Mouse (Mus musculus) heart, embryonic 13.5 days (tissue): ENCODE results near the gene Tex14. TPM values are rescaled to one million over a fixed set of nuclear protein-coding genes. Genes with fewer than 3 reads are reported as not detected.
"Not testable (repeated sequence)": the region's sequence is repeated elsewhere in the genome, so short reads cannot be mapped to it uniquely, and the experiment has no call there.

Experiments used
- ATAC-seq: fragments of 200-750 bp; cut with Nextera tagmentation; 2 replicates; pipeline ENCODE4 v1.8.0; 2017; ENCODE audit warnings: moderate TSS enrichment; ENCODE audit not compliant: insufficient number of reproducible peaks, low FRiP score, low TSS enrichment; ENCODE audit errors: extremely low read depth
- H3K27ac ChIP-seq: fragments of 300-500 bp; sonication (generic); replicated peaks from 2 replicates; pipeline ENCODE4 v1.5.1; 2015; ENCODE audit warnings: moderate library complexity, mild to moderate bottlenecking, inconsistent platforms
- H3K27me3 ChIP-seq: fragments of 300-500 bp; sonication (generic); replicated peaks from 2 replicates; pipeline ENCODE4 v1.6.1; 2015; ENCODE audit warnings: mild to moderate bottlenecking, inconsistent platforms
- H3K36me3 ChIP-seq: fragments of 300-500 bp; sonication (generic); 2 replicates; pipeline ENCODE4 v1.6.1; 2015; ENCODE audit warnings: mild to moderate bottlenecking, inconsistent platforms
- H3K4me1 ChIP-seq: fragments of 300-500 bp; sonication (generic); 2 replicates; pipeline ENCODE4 v1.6.1; 2015; ENCODE audit warnings: inconsistent platforms
- H3K4me2 ChIP-seq: fragments of 300-500 bp; sonication (generic); 2 replicates; pipeline ENCODE4 v1.6.1; 2015; ENCODE audit warnings: inconsistent platforms, mild to moderate bottlenecking, moderate library complexity
- H3K4me3 ChIP-seq: fragments of 300-500 bp; sonication (generic); 2 replicates; pipeline ENCODE4 v1.5.1; 2015; ENCODE audit warnings: moderate library complexity, mild to moderate bottlenecking, inconsistent platforms
- H3K9ac ChIP-seq: fragments of 300-500 bp; sonication (generic); 2 replicates; pipeline ENCODE4 v1.6.1; 2015; ENCODE audit warnings: inconsistent platforms, mild to moderate bottlenecking, moderate library complexity
- H3K9me3 ChIP-seq: fragments of 300-500 bp; sonication (generic); 2 replicates; pipeline ENCODE4 v1.6.1; 2016; ENCODE audit warnings: inconsistent platforms
- WGBS: fragments of 180-500 bp; shearing (Covaris S2); methylation state at CpG from one replicate; pipeline ENCODE4 v1.1.7; 2015; ENCODE audit warnings: mixed read lengths; 5-methylcytosine and 5-hydroxymethylcytosine counted together
- polyA plus RNA-seq: library from polyadenylated mRNA; unstranded; fragments of >200 nt; fragmentation: Nextera tagmentation; extraction: Ambion mirVana; gene quantifications from 2 replicates; pipeline ENCODE4 v1.2.1, GENCODE M21; 2015

Gene Tex14
- polyA plus RNA-seq, 1 experiment from 2014 or later = 0.28 TPM

DNA sequence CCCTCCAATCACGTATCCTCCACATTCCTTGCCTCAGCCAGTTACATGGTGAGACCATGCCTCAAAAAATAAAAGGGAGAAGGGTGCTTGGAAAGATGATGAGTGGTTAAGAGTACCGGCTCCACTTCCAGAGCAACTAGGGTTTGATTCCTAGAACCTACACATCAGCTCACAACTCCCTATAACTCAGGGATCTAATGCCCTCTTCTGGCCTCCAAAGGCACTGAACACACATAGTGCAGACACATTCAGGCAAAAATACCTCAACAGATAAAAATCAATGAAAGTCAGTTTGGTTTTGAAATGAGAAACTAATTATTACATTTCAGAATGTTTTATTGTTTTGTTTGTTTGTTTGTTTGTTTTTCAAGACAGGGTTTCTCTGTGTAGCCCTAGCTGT lies 6.5 kb upstream of the Tex14 start:
- Histone ChIP-seq H3K9me3 (no peaks in the 10 kb centered on the region), H3K4me1 (0 out of 2 replicates have a peak, but pooled peaks cover 3% of the 10 kb centered on the region), H3K27me3 (no peaks in the 10 kb centered on the region), H3K27ac (no peak overlapping the region), H3K4me3 (no peak overlapping the region), H3K9ac (no peak overlapping the region), H3K4me2 (no peak overlapping the region), H3K36me3 (peaks cover 32% of the 10 kb centered on the region)
- 74% methylated on average over 2 of the region's 2 CpGs for WGBS
- ATAC-seq = no peak

DNA sequence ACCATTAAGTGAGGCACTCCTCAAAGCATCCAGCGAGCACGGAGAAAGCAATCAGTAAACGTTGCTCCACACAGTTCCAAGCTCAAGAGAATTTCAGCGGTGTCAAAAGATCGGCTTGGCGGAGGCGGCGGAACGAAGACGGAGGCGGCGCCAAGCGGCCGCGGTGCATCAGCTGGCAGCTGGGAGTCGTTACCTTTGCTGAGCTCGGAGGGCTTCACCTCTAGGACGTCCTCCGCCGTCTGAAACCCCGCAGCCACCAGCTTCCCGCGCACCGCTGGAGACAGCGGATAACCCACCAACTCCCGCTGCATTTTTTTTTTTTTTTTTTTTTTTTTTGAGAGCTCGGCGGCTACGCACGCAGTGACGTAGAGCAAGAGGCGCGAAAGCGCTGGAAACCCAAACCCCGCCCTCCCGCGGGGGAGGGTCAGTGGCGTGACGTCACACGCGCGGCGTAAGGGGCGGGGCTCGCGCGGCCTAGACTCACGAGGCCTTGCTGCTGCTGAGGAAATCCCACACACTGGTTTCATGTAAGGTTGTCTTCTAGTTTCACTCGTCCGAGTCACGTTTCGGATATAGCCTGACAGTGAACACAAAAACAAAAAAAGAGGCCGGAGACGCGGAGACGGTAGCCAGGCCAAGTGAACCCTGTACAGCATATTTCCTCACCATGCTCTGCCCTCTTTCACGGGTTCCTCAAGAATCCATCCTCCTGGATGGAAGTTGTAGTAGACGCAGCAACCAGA lies 583 bp upstream of the Tex14 start:
- Histone ChIP-seq H3K9ac (peak overlapping the region; percentile 91), H3K4me2 (peak overlapping the region; percentile 82), H3K4me1 (peaks cover 4% of the 10 kb centered on the region), H3K36me3 (peaks cover 22% of the 10 kb centered on the region), H3K27ac (peak overlapping the region; percentile 94), H3K9me3 (no peaks in the 10 kb centered on the region), H3K4me3 (peak overlapping the region; percentile 66), H3K27me3 (no peaks in the 10 kb centered on the region)
- ATAC-seq = peak; percentile 96
- 2% methylated on average over 58 of the region's 58 CpGs for WGBS

DNA sequence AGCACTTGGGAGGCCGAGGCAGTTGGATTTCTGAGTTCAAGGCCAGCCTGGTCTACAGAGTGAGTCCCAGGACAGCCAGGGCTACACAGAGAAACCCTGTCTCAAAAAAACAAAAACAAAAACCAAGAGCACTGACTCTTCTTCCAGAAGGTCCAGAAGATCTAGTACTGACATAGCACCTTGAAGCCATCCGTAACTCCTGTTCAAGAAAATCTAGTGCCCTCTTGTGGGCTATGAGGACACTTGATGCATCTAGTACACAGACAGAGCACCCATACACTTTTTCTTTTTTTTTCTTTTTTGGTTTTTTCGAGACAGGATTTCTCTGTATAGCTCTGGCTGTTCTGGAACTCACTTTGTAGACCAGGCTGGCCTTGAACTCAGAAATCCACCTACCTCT lies 8.5 kb downstream of the Tex14 start:
- not testable (repeated sequence) for H3K27ac ChIP-seq, ATAC-seq, H3K27me3 ChIP-seq, H3K9me3 ChIP-seq, H3K4me1 ChIP-seq, H3K36me3 ChIP-seq, H3K4me2 ChIP-seq, H3K4me3 ChIP-seq, H3K9ac ChIP-seq
- WGBS = 68% methylated on average over 3 of the region's 3 CpGs

DNA sequence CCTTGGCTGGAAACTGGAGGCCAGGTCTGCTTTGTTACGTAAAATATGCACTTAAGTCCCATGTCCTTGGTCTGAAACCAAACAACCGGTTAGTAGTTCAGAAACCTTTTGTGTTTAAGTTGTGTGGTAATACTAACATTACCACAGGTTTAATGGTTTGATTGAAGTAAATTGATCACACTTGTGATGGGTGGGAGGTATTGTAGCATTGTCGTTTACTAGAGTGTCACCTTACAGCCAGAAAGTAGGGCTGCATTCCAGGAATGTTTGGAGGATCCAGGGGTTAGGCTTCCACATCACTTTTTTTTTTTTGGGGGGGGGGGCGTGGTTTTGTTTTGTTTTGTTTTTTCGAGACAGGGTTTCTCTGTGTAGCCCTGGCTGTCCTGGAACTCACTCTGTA lies 11.3 kb downstream of the Tex14 start:
- 54% methylated on average over 5 of the region's 5 CpGs for WGBS
- no peaks in the 10 kb centered on the region for H3K27me3 ChIP-seq
- no peak overlapping the region for H3K9ac ChIP-seq
- no peak overlapping the region for H3K4me2 ChIP-seq
- H3K9me3 ChIP-seq = no peaks in the 10 kb centered on the region
- no peak overlapping the region for H3K27ac ChIP-seq
- no peaks in the 10 kb centered on the region for H3K36me3 ChIP-seq
- H3K4me1 ChIP-seq = no peaks in the 10 kb centered on the region
- no peak for ATAC-seq
- H3K4me3 ChIP-seq = no peak overlapping the region

DNA sequence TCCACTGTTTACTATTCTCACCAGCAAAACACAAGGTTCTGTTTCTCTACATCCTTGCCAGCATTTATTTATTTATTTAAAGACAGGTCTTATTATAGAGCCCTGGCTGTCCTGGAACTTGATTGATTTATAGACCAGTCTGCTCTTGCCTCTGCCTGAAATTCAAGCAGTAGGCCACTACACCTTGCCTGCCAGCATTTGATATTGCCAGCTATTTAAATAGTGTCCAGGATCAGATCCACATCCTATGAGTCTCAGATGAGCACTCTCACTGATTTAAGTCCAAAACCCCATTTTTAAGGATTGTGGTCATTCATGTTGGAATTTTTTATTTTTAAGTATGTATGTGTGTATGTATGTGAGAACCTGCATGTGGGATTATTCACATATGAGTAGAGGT lies 16.0 kb downstream of the Tex14 start:
- no peaks in the 10 kb centered on the region for H3K27me3 ChIP-seq
- no peak for ATAC-seq

DNA sequence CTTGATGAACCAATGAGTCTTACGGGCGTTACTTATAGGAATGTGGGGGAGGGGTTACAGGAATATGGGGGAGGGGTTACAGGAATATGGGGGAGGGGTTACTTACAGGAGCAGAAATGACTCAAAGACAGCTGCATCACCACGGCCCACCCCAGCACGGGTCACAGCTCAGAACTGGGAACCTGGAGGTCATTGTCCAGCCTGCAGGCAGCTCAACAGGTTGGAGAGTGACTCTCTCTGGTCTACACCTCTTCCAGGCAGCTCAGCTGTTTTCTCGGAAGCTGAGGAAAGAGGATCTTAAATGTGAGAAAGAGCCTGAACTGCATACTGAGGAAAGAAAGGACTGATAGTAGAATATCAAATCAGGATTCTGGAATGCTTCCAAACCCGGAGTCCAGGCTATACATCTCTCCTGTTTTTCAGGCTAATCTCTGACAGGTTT lies 16.9 kb downstream of the Tex14 start:
- H3K4me2 ChIP-seq = peak overlapping the region; percentile 76
- H3K27ac ChIP-seq = peak overlapping the region; percentile 88
- WGBS = 10% methylated on average over 6 of the region's 6 CpGs

More for the DNA sequence above, 16.0 kb downstream of the Tex14 start:
- Histone ChIP-seq H3K9ac (no peak overlapping the region), H3K4me2 (no peak overlapping the region), H3K4me1 (peaks cover 16% of the 10 kb centered on the region), H3K36me3 (no peaks in the 10 kb centered on the region), H3K4me3 (no peak overlapping the region), H3K27ac (no peak overlapping the region), H3K9me3 (no peaks in the 10 kb centered on the region)

DNA sequence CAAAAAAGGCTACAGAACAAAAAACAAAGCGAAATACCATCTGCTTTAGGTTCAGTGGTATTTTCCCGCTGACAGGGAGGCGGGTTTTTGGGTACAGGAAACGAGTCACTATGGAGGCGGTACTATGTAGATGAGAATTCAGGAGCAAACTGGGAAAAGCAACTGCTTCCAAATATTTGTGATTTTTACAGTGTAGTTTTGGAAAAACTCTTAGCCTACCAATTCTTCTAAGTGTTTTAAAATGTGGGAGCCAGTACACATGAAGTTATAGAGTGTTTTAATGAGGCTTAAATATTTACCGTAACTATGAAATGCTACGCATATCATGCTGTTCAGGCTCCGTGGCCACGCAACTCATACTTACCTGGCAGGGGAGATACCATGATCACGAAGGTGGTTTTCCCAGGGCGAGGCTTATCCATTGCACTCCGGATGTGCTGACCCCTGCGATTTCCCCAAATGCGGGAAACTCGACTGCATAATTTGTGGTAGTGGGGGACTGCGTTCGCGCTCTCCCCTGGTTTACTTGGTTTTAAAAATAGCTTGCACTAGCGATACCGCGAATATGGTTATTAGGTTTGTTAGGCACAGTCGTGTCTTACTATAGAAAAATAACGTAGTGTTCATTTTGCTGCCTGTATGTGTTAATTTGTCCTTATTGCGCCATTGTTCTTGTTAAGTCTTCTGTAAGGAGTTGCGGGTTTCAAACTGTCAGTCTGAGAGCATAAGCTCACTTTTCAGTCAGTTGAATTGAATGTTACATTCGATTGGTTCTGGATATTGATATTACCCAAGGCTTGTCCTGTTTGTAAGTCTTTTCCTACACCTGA lies 17.9 kb downstream of the Tex14 start:
- H3K27ac ChIP-seq = peak overlapping the region; percentile 88
- under 1% methylated on average over 26 of the region's 26 CpGs for WGBS

More for the DNA sequence above, 16.9 kb downstream of the Tex14 start:
- ATAC-seq = peak; percentile 31; the same call in 1 of the 2 replicates
- Histone ChIP-seq H3K27me3 (no peaks in the 10 kb centered on the region), H3K36me3 (no peaks in the 10 kb centered on the region), H3K4me3 (peak overlapping the region; percentile 55), H3K4me1 (peaks cover 18% of the 10 kb centered on the region), H3K9me3 (no peaks in the 10 kb centered on the region), H3K9ac (peak overlapping the region; percentile 81)

DNA sequence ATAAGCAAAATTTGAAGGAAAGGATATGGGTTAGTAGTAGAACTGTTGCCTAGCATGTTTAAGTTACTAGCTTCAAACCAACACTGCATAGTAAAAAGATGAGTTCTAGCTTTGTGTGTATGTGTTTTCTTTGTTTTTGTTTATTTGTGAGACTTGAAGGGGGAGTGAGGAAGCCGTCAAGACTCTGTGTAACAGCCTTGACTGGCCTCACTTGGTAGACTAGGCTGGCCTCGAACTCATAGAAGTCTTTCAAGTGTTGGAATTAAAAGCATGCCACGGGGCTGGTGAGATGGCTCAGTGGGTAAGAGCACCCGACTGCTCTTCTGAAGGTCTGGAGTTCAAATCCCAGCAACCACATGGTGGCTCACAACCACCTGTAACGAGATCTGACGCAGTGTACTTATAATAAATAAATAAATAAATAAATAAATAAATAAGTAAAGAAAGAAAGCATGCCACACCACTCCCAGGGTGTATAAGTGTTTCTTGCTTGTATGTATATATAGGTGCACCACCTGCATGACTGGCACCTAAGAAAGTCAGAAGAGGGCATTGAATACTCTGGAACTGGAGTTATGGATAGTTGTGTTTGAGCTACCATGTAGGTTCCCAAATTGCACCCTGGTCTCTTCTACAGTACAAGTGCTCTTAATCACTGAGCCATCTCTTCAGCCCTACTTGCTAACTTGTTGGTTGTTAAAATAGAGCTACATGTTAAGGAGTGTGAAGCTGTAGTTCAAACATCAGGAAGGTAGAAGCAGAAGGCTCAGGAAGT lies 18.9 kb downstream of the Tex14 start:
- no peaks in the 10 kb centered on the region for H3K36me3 ChIP-seq
- WGBS = 44% methylated on average over 6 of the region's 6 CpGs
- no peaks in the 10 kb centered on the region for H3K9me3 ChIP-seq
- peak overlapping the region; percentile 76 for H3K4me2 ChIP-seq
- peaks cover 27% of the 10 kb centered on the region for H3K4me1 ChIP-seq
- H3K9ac ChIP-seq = peak overlapping the region; percentile 12; the same call in 1 of the 2 replicates
- peak overlapping the region; percentile 88 for H3K27ac ChIP-seq
- H3K27me3 ChIP-seq = no peaks in the 10 kb centered on the region
- no peak overlapping the region for H3K4me3 ChIP-seq
- no peak for ATAC-seq

More for the DNA sequence above, 17.9 kb downstream of the Tex14 start:
- Histone ChIP-seq H3K9ac (peak overlapping the region; percentile 81), H3K4me1 (peaks cover 23% of the 10 kb centered on the region), H3K36me3 (no peaks in the 10 kb centered on the region), H3K4me2 (peak overlapping the region; percentile 76), H3K27me3 (no peaks in the 10 kb centered on the region), H3K9me3 (no peaks in the 10 kb centered on the region), H3K4me3 (peak overlapping the region; percentile 55)
- ATAC-seq = peak; percentile 72

DNA sequence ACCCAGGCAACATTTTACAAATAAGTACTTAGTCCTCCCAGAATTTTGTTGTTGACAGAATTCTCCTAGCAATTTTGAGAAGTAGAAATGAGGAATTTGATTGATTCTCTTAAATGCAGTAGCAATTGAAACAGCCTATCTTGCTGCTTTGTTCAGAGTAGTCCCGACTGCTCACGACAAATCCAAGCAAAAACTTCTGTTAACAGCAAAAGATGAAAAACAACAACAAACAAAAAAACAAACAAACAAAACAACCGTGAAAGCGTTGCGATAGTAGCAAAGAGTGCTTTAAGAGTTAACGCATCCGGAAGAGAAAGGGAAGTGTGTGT lies 21.2 kb downstream of the Tex14 start:
- Histone ChIP-seq H3K4me2 (peak overlapping the region; percentile 68), H3K27ac (peak overlapping the region; percentile 73), H3K36me3 (no peaks in the 10 kb centered on the region), H3K4me3 (peak overlapping the region; percentile 51), H3K9ac (peak overlapping the region; percentile 74), H3K4me1 (peaks cover 27% of the 10 kb centered on the region), H3K27me3 (no peaks in the 10 kb centered on the region), H3K9me3 (no peaks in the 10 kb centered on the region)
- no peak for ATAC-seq
- 1% methylated on average over 7 of the region's 7 CpGs for WGBS

DNA sequence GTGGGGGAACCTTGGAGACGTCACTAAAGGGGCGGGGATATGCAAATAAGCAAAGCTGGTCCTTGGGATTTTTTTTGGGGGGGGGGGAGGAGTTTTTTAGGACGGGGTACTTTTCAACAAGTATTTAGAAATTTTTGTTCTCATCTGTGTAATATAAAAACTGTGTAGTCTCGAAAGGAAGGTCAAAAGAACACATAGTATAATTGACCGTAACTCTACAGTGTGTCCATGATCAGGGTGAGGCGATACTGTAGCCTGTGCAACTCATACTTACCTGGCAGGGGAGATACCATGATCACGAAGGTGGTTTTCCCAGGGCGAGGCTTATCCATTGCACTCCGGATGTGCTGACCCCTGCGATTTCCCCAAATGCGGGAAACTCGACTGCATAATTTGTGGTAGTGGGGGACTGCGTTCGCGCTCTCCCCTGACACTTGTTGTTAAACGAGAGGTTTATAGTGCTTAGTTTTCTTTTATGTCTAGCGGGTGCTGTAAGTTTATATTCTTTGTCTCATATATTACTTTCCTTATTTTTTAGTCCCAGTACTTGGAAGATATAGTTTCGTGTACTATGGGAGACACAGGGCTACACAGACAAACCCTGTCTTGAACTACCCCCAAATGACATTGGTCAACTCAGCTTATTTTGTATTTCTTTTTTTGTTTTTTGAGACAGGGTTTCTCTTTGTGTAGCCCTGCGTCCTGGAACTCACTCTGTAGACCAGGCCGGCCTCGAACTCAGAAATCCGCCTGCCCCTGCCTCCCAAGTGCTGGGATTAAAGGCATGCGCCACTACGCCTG lies 21.8 kb downstream of the Tex14 start:
- H3K27me3 ChIP-seq, H3K36me3 ChIP-seq, H3K9me3 ChIP-seq: not testable (repeated sequence)
- Histone ChIP-seq H3K27ac (peak overlapping the region; percentile 73), H3K4me1 (peaks cover 27% of the 10 kb centered on the region), H3K4me3 (peak overlapping the region; percentile 51), H3K4me2 (peak overlapping the region; percentile 68), H3K9ac (peak overlapping the region; percentile 74)
- WGBS = 1% methylated on average over 24 of the region's 24 CpGs
- ATAC-seq = peak; percentile 56
